Mouse (Mus musculus) layer of hippocampus, adult 2 months (tissue): ENCODE results near the gene Dlg2. TPM values are rescaled to one million over a fixed set of nuclear protein-coding genes. Genes with fewer than 3 reads are reported as not detected.

Experiments
- DNase-seq, 2 experiments: peaks; one replicate each; pipeline ENCODE4 v3.0.0; 2022; ENCODE audit warnings: low spot score in 2 of 2
- H3K27ac ChIP-seq: fragments of 200-600 bp; 2 replicates; pipeline ENCODE4 v1.8.1; 2022
- H3K4me3 ChIP-seq: fragments of 200-600 bp; 2 replicates; pipeline ENCODE4 v1.8.1; 2022; ENCODE audit warnings: mild to moderate bottlenecking
- CTCF ChIP-seq: fragments of 200-600 bp; conservative IDR thresholded peaks from 2 replicates; pipeline ENCODE4 v1.8.1; 2022; ENCODE audit warnings: antibody characterized with exemption, mild to moderate bottlenecking, moderate library complexity
- total RNA-seq, 2 experiments: library from RNA; stranded (reverse); gene quantifications; 2 replicates each; pipeline ENCODE4 v1.2.3; 2021

Gene Dlg2
- total RNA-seq, 2 experiments from 2014 or later, result 248 to 256 TPM

DNA sequence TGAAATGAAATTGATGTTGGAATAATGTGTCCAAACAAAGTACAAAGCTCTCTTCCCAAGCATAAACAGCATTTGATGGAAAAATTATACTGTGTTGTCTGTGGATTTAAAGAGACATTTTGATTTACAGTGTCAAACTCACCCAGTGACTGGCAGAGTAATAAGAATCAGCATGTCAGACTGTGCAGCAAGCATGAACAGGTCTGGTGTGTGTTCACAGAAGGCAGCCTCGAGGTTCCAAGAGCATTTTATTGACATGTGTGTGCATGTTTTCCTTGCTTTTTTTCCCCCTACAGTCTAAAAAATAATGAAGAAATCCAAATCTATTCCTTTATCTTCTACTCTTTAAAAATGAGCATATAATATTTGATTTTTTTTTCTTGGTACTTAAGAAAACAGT, 1924.1 kb downstream of the Dlg2 start:
- no peak overlapping the region for H3K27ac ChIP-seq
- DNase-seq, result no peak
- no peak overlapping the region for H3K4me3 ChIP-seq
- no peak for TF ChIP-seq CTCF

DNA sequence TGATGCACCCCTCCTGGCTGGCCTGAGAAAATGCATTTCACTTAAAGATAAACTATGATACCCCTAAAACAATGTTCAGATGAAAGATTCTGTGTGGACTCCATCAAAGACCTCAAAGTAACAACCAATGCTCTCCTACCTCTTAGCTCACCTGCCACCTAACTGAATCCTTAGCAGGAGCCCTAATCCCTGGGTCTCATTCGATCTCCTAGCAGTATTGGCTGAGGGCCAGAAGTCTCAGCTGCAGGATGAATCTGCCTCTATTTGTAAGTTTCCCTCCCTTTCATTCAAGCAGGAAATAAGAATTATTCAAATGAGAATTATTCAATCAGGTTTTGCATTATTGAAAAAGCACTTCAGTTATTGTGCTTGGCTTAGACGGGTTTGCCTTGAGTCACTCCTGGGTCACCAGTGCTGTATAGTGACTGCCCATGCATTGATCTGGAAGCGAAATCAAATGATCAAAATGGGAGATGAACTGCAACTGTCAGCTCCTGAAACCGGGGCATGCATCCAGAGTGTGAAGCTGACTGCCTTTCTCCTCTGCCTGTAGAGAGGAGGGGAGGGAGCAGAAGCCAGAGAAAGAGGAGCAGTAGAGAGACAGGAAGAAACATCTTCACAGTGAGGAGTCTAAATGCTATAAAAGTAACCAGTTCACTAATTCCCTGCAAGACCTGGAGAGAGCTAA, 1924.7 kb downstream of the Dlg2 start:
- no peak for DNase-seq
- no peak overlapping the region for H3K4me3 ChIP-seq
- no peak for TF ChIP-seq CTCF
- no peak overlapping the region for H3K27ac ChIP-seq

DNA sequence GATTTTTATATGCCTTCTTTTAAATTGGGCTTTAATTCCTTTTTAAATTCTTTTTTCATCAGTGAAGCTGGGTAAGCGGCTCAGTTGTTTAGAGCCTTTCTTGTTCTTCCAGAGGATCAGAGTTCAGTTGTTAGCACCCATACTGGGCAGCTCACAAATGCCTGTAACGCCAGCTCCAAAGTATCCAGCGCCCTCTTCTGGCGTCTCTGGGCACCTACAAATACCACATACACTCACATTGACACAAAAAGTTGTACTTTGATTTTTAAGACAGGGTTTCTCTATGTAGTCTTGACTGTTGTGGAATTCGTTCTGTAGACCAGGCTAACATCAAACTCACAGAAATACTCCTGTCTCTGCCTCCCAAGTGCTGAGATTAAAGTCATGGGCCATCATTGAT, 1932.0 kb downstream of the Dlg2 start:
- TF ChIP-seq CTCF, result peak; percentile 45
- no peak overlapping the region for H3K27ac ChIP-seq
- no peak overlapping the region for H3K4me3 ChIP-seq
- DNase-seq, result no peak

DNA sequence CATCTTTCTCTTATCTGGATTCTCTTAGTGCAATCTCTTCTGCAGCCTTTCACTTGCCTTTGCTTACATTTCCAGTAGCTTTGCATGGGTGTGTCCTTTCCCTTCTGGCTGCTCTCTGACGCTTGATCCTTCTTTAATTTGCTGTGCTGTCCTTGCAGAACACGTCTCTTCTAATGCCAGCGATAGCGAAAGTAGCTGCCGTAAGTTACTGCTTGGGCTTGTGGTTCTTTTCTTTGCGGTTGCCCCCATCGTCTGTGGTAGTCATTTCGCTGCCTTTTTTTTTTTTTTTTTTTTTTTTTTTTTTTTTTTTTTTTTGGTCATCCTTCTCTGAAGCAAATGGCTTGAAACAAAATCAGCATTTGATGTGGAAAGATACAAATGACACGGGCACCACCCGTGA, 1944.0 kb downstream of the Dlg2 start:
- no peak for TF ChIP-seq CTCF
- H3K4me3 ChIP-seq, result no peak overlapping the region
- DNase-seq, result no peak
- H3K27ac ChIP-seq, result no peak overlapping the region

DNA sequence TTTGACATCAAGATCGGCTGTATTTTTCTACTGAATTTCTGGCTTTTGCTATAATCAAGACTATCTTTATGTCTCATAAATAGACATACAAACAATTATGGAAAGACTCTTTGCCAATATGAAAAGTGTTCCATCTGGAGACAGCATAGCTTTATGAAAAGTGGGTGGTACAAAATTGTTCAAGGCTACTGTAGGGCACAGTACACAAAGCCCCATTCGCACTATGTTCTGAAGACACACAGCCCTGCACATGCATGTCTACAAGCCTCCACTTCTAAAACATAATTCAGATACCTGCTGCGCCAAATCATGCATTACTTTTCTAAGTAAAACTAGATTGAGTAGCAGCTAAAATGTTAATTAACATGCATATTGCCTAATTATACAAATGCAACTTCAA, 1946.5 kb downstream of the Dlg2 start:
- TF ChIP-seq CTCF, result no peak
- H3K27ac ChIP-seq, result no peak overlapping the region
- no peak for DNase-seq
- H3K4me3 ChIP-seq, result no peak overlapping the region

DNA sequence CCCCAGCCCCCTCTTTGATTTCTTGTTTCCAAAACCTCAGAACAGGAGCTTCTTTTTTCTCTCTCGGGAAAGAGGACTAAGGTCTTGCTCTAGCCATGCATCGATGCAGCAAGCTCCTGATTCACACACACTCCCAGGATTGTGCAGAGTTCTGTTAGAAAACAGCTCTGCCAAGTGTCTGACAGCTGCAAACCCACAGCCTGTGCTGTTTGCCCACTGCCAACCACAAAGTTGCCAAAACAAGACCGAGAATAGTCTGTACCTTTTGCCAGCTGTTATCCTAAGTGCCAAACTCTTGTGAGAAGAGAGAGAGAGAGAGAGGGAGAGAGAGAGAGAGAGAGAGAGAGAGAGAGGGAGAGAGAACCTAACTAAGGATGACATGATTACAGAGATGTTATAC, 1948.2 kb downstream of the Dlg2 start:
- no peak for DNase-seq
- H3K4me3 ChIP-seq, result no peak overlapping the region
- no peak for TF ChIP-seq CTCF
- no peak overlapping the region for H3K27ac ChIP-seq

DNA sequence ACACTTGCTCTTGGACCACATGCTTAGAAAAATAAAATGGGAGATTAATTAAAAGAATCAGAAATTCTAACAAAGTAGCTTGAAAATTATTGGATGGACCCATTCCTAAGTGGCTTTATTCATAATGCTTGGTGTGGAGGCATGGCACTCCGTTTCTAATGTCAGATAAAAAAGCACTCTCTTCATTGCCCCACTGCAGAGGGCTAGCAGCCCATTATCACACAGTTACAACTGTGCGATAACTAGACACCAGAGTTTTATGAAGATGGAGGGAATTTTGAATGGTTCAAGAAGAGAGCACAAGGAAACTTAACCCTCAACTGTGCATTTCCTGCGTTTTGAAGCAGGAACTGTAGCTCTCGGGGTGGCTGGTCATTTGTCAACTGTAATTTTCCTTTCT, 1950.8 kb downstream of the Dlg2 start:
- Histone ChIP-seq H3K27ac (no peak overlapping the region), H3K4me3 (no peak overlapping the region)
- TF ChIP-seq CTCF, result no peak
- no peak for DNase-seq

DNA sequence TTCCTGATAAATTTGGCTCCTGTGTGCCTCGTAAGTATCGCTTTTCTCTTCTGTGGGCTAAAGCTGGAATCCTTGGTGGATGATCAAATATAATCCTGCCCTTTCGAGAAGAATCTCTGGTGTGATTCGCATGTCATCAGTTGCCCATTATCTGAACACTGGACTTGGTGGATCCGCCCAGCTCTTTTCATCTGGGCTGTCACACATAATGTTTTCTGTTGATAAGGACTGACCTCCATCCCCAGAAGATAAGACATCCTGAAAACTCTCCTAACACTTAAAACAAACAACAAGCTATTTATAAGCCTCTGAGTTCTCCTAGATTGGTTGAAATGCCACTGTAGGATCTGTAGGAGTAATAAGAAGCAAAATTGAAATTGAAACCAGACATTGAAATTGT, 1952.2 kb downstream of the Dlg2 start:
- no peak overlapping the region for H3K4me3 ChIP-seq
- DNase-seq, result no peak
- no peak overlapping the region for H3K27ac ChIP-seq
- TF ChIP-seq CTCF, result no peak

DNA sequence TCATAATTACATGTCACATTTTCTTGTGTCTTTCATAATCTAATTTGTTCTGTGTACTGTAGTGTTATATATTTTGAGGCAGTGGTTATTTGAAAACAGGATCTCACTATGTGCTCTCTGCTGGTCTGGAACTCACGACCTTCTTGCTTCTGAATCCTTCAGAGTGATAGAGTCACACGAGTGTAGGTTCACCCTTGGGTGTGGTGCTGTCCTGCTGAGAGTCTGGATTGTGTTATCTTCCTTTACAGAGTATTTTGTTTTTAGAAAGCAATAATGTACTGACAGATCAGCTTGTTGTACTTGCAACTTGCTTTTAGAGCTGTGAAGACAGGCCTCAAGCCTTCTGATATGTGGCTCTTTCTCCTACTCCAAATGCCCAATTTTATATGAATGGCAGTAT, 1953.8 kb downstream of the Dlg2 start:
- no peak for DNase-seq
- no peak for TF ChIP-seq CTCF
- Histone ChIP-seq H3K4me3 (no peak overlapping the region), H3K27ac (no peak overlapping the region)

DNA sequence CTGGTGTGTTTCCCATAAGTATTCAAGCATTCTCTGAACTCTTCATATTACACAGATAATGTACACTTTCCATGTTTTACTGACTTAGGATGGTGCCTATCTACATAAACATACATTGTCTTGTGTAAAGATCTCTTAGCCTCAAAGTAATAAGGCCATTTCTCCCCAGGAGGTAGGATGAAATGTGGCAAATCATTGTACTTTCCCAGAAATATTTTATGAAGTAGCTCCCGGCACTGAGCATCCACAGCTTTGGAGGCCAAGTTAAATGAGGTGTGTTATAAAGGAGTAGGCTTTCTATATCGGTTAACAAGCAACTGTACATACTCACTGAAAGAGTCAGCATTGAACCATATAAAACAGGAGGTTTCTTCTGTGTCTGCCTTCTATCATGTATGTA, 1960.7 kb downstream of the Dlg2 start:
- TF ChIP-seq CTCF, result no peak
- no peak overlapping the region for H3K27ac ChIP-seq
- H3K4me3 ChIP-seq, result no peak overlapping the region
- no peak for DNase-seq

DNA sequence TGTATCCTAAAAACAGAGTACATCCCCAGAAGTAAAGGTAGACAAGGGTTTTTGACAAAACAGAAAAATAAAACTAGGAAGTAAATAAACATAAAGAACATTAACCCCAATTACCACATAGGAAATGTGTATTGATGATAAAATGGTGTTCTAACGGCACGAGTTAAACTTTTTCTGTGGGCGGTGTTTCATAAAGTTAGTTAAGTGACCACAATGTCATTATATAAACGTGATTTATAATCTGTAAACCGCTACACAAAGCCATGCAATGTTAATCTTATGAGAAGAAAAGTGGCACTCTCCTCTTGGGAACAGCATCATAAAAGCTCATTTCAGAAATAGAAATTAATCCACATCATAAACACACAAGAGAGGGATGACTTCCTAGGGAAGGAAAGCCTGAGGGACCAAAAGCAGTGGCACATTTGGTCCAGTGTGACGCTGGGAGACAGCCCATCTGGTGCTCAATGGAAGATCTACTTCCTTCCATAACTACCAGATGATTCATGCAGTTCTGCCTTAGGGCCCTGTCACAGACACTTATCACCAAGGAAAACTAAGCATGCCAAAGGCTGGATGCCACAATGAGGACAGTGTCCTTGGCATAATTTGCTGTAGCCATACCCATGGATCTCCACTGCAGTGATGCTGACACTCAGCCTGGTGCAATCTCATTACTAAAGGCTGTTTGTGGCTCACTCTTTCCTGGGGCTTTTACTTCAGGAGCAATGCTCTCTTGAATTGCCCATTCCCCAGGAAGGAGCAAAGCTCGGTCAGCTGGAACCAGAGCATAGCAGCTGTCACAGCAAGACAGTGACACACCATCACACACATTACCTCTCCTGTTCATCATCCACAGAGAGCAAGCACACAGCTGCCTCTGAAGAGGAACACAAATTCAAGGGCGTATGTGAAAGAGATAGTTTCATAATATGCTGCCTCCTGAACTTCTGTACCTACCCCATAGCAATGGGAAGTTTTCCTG, 1963.3 kb downstream of the Dlg2 start:
- Histone ChIP-seq H3K27ac (no peak overlapping the region), H3K4me3 (no peak overlapping the region)
- TF ChIP-seq CTCF, result no peak
- no peak for DNase-seq

DNA sequence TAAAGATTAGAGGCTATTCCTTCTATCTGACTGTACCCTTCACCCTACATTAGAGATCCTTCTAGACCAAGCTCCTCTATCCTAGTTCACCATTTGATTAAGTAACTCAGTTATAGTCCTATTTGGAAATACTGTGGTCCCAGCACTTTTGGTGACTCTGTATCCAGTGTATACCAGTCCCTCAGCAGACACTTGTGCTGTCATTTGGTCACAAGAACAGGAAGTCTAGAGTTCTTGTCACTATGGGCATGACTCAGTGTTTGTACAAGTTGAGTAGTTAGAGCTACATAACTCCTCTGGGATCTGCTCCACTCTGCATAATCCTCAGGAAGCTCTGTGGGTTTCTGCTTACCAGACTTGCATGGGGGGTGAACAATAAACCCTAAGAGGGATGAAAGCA, 1965.1 kb downstream of the Dlg2 start:
- no peak for TF ChIP-seq CTCF
- no peak for DNase-seq

DNA sequence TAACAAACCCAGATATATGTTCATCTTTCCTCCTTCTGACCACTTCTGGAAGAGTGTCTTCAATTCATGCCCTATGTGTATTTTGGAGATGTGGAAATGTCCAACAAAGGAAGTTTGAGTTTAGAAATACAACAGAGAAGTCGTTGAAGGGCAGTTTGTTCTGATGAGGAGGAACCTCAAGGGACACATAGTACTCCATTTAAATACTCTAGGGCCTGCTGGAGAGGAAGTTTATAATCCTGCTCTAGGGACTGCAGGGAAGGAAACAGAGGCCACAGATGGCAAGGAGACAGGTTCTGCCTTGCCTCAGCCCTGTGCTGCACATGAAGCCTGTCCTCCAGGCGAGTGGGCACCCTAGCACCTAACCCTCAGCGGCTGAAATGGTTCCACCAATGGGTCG, 1965.6 kb downstream of the Dlg2 start:
- no peak for DNase-seq
- H3K27ac ChIP-seq, result no peak overlapping the region
- H3K4me3 ChIP-seq, result no peak overlapping the region
- no peak for TF ChIP-seq CTCF

More for the DNA sequence above, 1965.1 kb downstream of the Dlg2 start:
- H3K27ac ChIP-seq, result no peak overlapping the region
- no peak overlapping the region for H3K4me3 ChIP-seq

DNA sequence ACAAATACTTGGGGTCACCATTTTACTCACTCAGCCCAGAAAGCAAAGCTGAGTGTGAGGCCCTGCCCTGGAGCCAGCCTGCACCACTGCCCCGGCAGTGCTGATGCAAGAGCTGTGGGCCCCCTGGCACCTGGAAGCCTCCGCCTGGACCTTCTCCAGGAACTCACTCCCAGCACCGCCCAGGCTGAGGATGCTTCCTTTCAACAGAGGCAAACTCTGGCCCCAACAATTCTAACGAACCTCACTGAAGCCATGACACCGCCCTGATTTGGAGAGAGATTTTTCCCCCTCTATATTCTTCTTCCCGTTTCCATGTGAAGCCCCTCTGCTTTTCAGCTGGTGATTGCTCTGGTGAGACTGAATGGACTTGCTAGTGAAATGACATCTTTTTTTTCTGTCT, 1971.5 kb downstream of the Dlg2 start:
- DNase-seq, result no peak

More for the DNA sequence above, 1971.5 kb downstream of the Dlg2 start:
- Histone ChIP-seq H3K27ac (no peak overlapping the region), H3K4me3 (no peak overlapping the region)
- no peak for TF ChIP-seq CTCF
